Mouse (Mus musculus) kidney, embryonic 16.5 days (tissue): ENCODE results near the gene Ctnnbl1. TPM values are rescaled to one million over a fixed set of nuclear protein-coding genes. Genes with fewer than 3 reads are reported as not detected.

Experiments used
- ATAC-seq: fragments of 200-750 bp; cut with Nextera tagmentation; 2 replicates; pipeline ENCODE4 v1.8.0; 2017; ENCODE audit warnings: moderate TSS enrichment; ENCODE audit not compliant: low FRiP score, low TSS enrichment
- H3K27ac ChIP-seq: fragments of 300-500 bp; sonication (generic); 2 replicates; pipeline ENCODE4 v1.5.1; 2014; ENCODE audit warnings: low read length
- H3K27me3 ChIP-seq: fragments of 300-500 bp; sonication (generic); 2 replicates; pipeline ENCODE4 v1.6.1; 2014; ENCODE audit warnings: low read length, control low read depth, mixed read lengths; ENCODE audit not compliant: insufficient read depth
- H3K36me3 ChIP-seq: fragments of 300-500 bp; sonication (generic); 2 replicates; pipeline ENCODE4 v1.6.1; 2014; ENCODE audit warnings: low read length, control low read depth, mixed read lengths; ENCODE audit not compliant: insufficient read depth
- H3K4me1 ChIP-seq: fragments of 300-500 bp; sonication (generic); 2 replicates; pipeline ENCODE4 v1.6.1; 2014; ENCODE audit warnings: low read length, control low read depth, mixed read lengths; ENCODE audit not compliant: insufficient read depth
- H3K4me2 ChIP-seq: fragments of 300-500 bp; sonication (generic); replicated peaks from 2 replicates; pipeline ENCODE4 v1.6.1; 2014; ENCODE audit warnings: low read depth, low read length
- H3K4me3 ChIP-seq: fragments of 300-500 bp; sonication (generic); 2 replicates; pipeline ENCODE4 v1.5.1; 2014; ENCODE audit warnings: mild to moderate bottlenecking, low read length
- H3K9ac ChIP-seq: fragments of 300-500 bp; sonication (generic); replicated peaks from 2 replicates; pipeline ENCODE4 v1.6.1; 2014; ENCODE audit warnings: low read length
- H3K9me3 ChIP-seq: fragments of 300-500 bp; sonication (generic); 2 replicates; pipeline ENCODE4 v1.6.1; 2016; ENCODE audit warnings: low read length, control low read depth
- WGBS: fragments of 180-500 bp; shearing (Covaris S2); extraction: QIAGEN DNeasy Blood & Tissue Kit; methylation state at CpG from one replicate; pipeline ENCODE4 v1.1.7; 2014; 5-methylcytosine and 5-hydroxymethylcytosine counted together
- polyA plus RNA-seq: library from polyadenylated mRNA; unstranded; fragments of >200 nt; fragmentation: Nextera tagmentation; extraction: Ambion mirVana; gene quantifications from 2 replicates; pipeline ENCODE4 v1.2.1, GENCODE M21; 2015

Ctnnbl1 gene
- polyA plus RNA-seq, 1 experiment from 2014 or later, result 72.0 TPM

GRCm38 (mm10) chr2:157814116-157814964 lies 77.1 kb downstream of the Ctnnbl1 start:
- no peak overlapping the region for H3K4me3 ChIP-seq
- no peaks in the 10 kb centered on the region for H3K4me1 ChIP-seq
- no peak overlapping the region for H3K9ac ChIP-seq
- 76% methylated on average over 11 of the region's 11 CpGs for WGBS
- H3K4me2 ChIP-seq, result no peak overlapping the region
- H3K27ac ChIP-seq, result no peak overlapping the region
- H3K9me3 ChIP-seq, result no peaks in the 10 kb centered on the region
- H3K27me3 ChIP-seq, result no peaks in the 10 kb centered on the region
- peaks cover 19% of the 10 kb centered on the region for H3K36me3 ChIP-seq
- no peak for ATAC-seq

- ATAC-seq, result no peak
- no peaks in the 10 kb centered on the region for H3K9me3 ChIP-seq
- H3K4me2 ChIP-seq, result no peak overlapping the region
- WGBS, result 83% methylated on average over 2 of the region's 2 CpGs
- H3K27ac ChIP-seq, result no peak overlapping the region
- H3K4me1 ChIP-seq, result no peaks in the 10 kb centered on the region
- peaks cover 21% of the 10 kb centered on the region for H3K36me3 ChIP-seq
- no peaks in the 10 kb centered on the region for H3K27me3 ChIP-seq
- no peak overlapping the region for H3K9ac ChIP-seq
- no peak overlapping the region for H3K4me3 ChIP-seq
Observed at GRCm38 (mm10) chr2:157814965-157815283, 77.7 kb downstream of the Ctnnbl1 start.

- Histone ChIP-seq H3K27ac (no peak overlapping the region), H3K4me3 (no peak overlapping the region), H3K9me3 (no peaks in the 10 kb centered on the region), H3K27me3 (no peaks in the 10 kb centered on the region), H3K4me1 (no peaks in the 10 kb centered on the region), H3K9ac (no peak overlapping the region), H3K4me2 (no peak overlapping the region), H3K36me3 (peaks cover 11% of the 10 kb centered on the region; the same call in 1 of the 2 replicates)
- no peak for ATAC-seq
- WGBS, result 76% methylated on average over 9 of the region's 9 CpGs
Observed at GRCm38 (mm10) chr2:157817672-157818071, 80.5 kb downstream of the Ctnnbl1 start.

GRCm38 (mm10) chr2:157818576-157819320 lies 81.5 kb downstream of the Ctnnbl1 start:
- no peak overlapping the region for H3K9ac ChIP-seq
- peaks cover 11% of the 10 kb centered on the region; the same call in 1 of the 2 replicates for H3K36me3 ChIP-seq
- H3K27ac ChIP-seq, result no peak overlapping the region
- H3K4me2 ChIP-seq, result no peak overlapping the region
- no peak for ATAC-seq
- no peak overlapping the region for H3K4me3 ChIP-seq
- no peaks in the 10 kb centered on the region for H3K9me3 ChIP-seq
- H3K27me3 ChIP-seq, result no peaks in the 10 kb centered on the region
- WGBS, result 71% methylated on average over 15 of the region's 15 CpGs
- H3K4me1 ChIP-seq, result no peaks in the 10 kb centered on the region

GRCm38 (mm10) chr2:157819401-157819800 lies 82.2 kb downstream of the Ctnnbl1 start:
- ATAC-seq, result no peak
- peaks cover 13% of the 10 kb centered on the region for H3K36me3 ChIP-seq
- 91% methylated on average over 12 of the region's 12 CpGs for WGBS

GRCm38 (mm10) chr2:157821259-157821658 lies 84.1 kb downstream of the Ctnnbl1 start:
- Histone ChIP-seq H3K27ac (no peak overlapping the region), H3K9ac (no peak overlapping the region), H3K4me3 (no peak overlapping the region), H3K4me1 (no peaks in the 10 kb centered on the region), H3K9me3 (no peaks in the 10 kb centered on the region), H3K27me3 (no peaks in the 10 kb centered on the region), H3K36me3 (peaks cover 14% of the 10 kb centered on the region), H3K4me2 (no peak overlapping the region)
- no peak for ATAC-seq
- WGBS, result 84% methylated on average over 4 of the region's 4 CpGs

More at GRCm38 (mm10) chr2:157819401-157819800, 82.2 kb downstream of the Ctnnbl1 start:
- Histone ChIP-seq H3K27ac (no peak overlapping the region), H3K4me2 (no peak overlapping the region), H3K9ac (no peak overlapping the region), H3K4me3 (no peak overlapping the region), H3K4me1 (no peaks in the 10 kb centered on the region), H3K9me3 (no peaks in the 10 kb centered on the region), H3K27me3 (no peaks in the 10 kb centered on the region)

- Histone ChIP-seq H3K9me3 (no peaks in the 10 kb centered on the region), H3K36me3 (peaks cover 14% of the 10 kb centered on the region), H3K4me3 (no peak overlapping the region), H3K9ac (no peak overlapping the region), H3K27ac (no peak overlapping the region), H3K27me3 (no peaks in the 10 kb centered on the region), H3K4me1 (no peaks in the 10 kb centered on the region), H3K4me2 (no peak overlapping the region)
- 85% methylated on average over 3 of the region's 3 CpGs for WGBS
- ATAC-seq, result no peak
Observed at GRCm38 (mm10) chr2:157823456-157823855, 86.3 kb downstream of the Ctnnbl1 start.

GRCm38 (mm10) chr2:157824249-157824648 lies 87.0 kb downstream of the Ctnnbl1 start:
- Histone ChIP-seq H3K27me3 (no peaks in the 10 kb centered on the region), H3K27ac (no peak overlapping the region), H3K4me2 (no peak overlapping the region), H3K9ac (no peak overlapping the region), H3K4me1 (no peaks in the 10 kb centered on the region), H3K9me3 (no peaks in the 10 kb centered on the region), H3K36me3 (peaks cover 11% of the 10 kb centered on the region), H3K4me3 (no peak overlapping the region)
- WGBS, result 91% methylated on average over 11 of the region's 11 CpGs
- no peak for ATAC-seq

- Histone ChIP-seq H3K27me3 (no peaks in the 10 kb centered on the region), H3K4me3 (no peak overlapping the region), H3K4me2 (no peak overlapping the region), H3K27ac (no peak overlapping the region), H3K36me3 (no peaks in the 10 kb centered on the region), H3K9ac (no peak overlapping the region), H3K9me3 (no peaks in the 10 kb centered on the region), H3K4me1 (peaks cover 8% of the 10 kb centered on the region)
- WGBS, result 72% methylated on average over 6 of the region's 6 CpGs
- no peak for ATAC-seq
Observed at GRCm38 (mm10) chr2:157830101-157830500, 92.9 kb downstream of the Ctnnbl1 start.
